Mouse (Mus musculus): ENCODE measurements at regions not wholly inside any gene's neighbourhood (a gene's known extent, or its start where the extent isn't known, plus 50 kb on each side); places are given as distances from the start of the nearest gene placed in this dataset.

DNA sequence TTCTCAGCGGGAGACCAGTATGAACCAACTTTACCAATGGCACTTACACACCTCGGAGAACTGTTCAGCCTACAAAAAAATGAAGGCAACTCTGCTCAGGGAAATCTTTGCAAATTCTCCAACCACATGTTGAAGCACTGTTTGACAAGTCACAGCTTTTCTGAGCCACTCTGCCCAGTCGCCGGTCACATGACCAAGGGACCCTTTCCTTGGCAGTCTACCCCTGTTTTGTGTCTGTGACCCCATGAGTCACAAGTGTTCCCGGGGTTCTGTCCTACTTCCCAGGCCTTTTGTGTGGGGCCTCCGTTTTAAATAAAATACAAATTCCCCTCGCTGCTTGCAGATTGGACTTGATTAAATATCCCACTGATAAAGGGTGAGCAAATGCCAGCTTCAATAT is 323.5 kb upstream of the Mgmt start:
- Histone ChIP-seq H3K27ac (no peak overlapping the region), H3K36me3 (no peaks in the 10 kb centered on the region), H3K4me1 (no peaks in the 10 kb centered on the region), H3K9me3 (no peaks in the 10 kb centered on the region), H3K27me3 (no peaks in the 10 kb centered on the region), H3K4me3 (no peak overlapping the region), H3K9ac (no peak overlapping the region), H3K4me2 (no peak overlapping the region)
- 42% methylated on average over 7 of the region's 7 CpGs for WGBS
- ATAC-seq (ENCODE audit: borderline replicate concordance, extremely low read depth, low FRiP score, low TSS enrichment): no peak

- H3K4me2 ChIP-seq: no peak overlapping the region
- no peak overlapping the region for H3K27ac ChIP-seq
- H3K27me3 ChIP-seq: peaks cover 47% of the 10 kb centered on the region
- no peak overlapping the region for H3K9ac ChIP-seq
- 46% methylated on average over 12 of the region's 12 CpGs for WGBS
- H3K36me3 ChIP-seq: no peaks in the 10 kb centered on the region
- no peaks in the 10 kb centered on the region; the same call in 1 of the 2 replicates for H3K4me1 ChIP-seq
- ATAC-seq (ENCODE audit: borderline replicate concordance, extremely low read depth, low FRiP score, low TSS enrichment): no peak
- no peaks in the 10 kb centered on the region for H3K9me3 ChIP-seq
- H3K4me3 ChIP-seq: no peak overlapping the region
Observed at GRCm38 (mm10) chr7:136581896-136582295, 312.5 kb upstream of the Mgmt start.

- Histone ChIP-seq H3K36me3 (no peaks in the 10 kb centered on the region), H3K27ac (no peak overlapping the region), H3K9me3 (no peaks in the 10 kb centered on the region), H3K27me3 (peaks cover 47% of the 10 kb centered on the region), H3K4me3 (no peak overlapping the region), H3K9ac (no peak overlapping the region), H3K4me1 (no peaks in the 10 kb centered on the region; the same call in 1 of the 2 replicates), H3K4me2 (no peak overlapping the region)
- ATAC-seq (ENCODE audit: borderline replicate concordance, extremely low read depth, low FRiP score, low TSS enrichment): no peak
- WGBS: 56% methylated on average over 17 of the region's 17 CpGs
Observed at GRCm38 (mm10) chr7:136584361-136584760, 310.1 kb upstream of the Mgmt start.

DNA sequence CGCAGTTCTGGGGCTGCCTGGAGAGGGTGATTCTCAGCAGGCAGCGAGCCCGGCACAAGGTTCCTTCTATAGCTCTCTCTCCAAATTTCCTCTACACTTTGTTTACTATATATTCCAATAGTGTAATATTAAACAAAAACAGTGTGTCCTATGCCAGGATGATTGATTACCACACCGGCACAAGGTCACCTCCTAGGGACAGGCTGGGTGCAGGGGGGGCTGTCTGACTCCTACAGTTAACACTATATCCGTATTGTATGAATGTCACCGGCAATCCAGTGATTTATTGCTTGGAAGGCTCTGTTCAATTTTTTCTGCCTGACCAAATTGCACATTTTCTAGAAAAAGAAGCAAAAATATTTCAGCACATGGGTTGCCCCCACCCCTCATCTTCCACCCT is 305.9 kb upstream of the Mgmt start:
- 57% methylated on average over 6 of the region's 6 CpGs for WGBS
- no peaks in the 10 kb centered on the region for H3K9me3 ChIP-seq
- H3K4me2 ChIP-seq: no peak overlapping the region
- no peak for ATAC-seq (ENCODE audit: borderline replicate concordance, extremely low read depth, low FRiP score, low TSS enrichment)
- H3K36me3 ChIP-seq: no peaks in the 10 kb centered on the region
- H3K27me3 ChIP-seq: peaks cover 24% of the 10 kb centered on the region
- H3K4me1 ChIP-seq: no peaks in the 10 kb centered on the region
- H3K9ac ChIP-seq: no peak overlapping the region
- H3K4me3 ChIP-seq: no peak overlapping the region
- H3K27ac ChIP-seq: no peak overlapping the region

DNA sequence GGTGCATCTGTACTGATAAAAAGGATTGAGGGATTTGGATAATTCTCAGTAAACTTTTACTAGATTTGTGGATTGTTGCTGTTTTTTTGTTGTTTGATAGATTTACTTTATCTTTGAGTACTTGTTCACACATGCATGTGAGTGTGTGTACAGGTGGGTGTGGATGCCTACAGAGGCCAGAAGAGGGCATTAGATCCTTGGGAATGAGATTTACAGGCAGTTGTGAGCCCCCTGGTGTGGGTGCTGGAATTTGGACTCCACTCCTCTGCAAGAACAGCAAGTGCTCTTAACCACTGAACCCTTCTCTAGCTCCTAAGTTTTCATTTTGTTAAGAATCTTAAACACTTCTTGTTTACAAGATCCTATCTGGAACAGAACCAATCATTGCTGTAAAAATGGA is 303.5 kb upstream of the Mgmt start:
- H3K27ac ChIP-seq: no peak overlapping the region
- peaks cover 5% of the 10 kb centered on the region; the same call in 1 of the 2 replicates for H3K27me3 ChIP-seq
- H3K4me3 ChIP-seq: no peak overlapping the region
- H3K4me2 ChIP-seq: no peak overlapping the region
- no peak for ATAC-seq (ENCODE audit: borderline replicate concordance, extremely low read depth, low FRiP score, low TSS enrichment)
- H3K4me1 ChIP-seq: no peaks in the 10 kb centered on the region
- no peak overlapping the region for H3K9ac ChIP-seq
- no peaks in the 10 kb centered on the region for H3K36me3 ChIP-seq
- H3K9me3 ChIP-seq: no peaks in the 10 kb centered on the region

DNA sequence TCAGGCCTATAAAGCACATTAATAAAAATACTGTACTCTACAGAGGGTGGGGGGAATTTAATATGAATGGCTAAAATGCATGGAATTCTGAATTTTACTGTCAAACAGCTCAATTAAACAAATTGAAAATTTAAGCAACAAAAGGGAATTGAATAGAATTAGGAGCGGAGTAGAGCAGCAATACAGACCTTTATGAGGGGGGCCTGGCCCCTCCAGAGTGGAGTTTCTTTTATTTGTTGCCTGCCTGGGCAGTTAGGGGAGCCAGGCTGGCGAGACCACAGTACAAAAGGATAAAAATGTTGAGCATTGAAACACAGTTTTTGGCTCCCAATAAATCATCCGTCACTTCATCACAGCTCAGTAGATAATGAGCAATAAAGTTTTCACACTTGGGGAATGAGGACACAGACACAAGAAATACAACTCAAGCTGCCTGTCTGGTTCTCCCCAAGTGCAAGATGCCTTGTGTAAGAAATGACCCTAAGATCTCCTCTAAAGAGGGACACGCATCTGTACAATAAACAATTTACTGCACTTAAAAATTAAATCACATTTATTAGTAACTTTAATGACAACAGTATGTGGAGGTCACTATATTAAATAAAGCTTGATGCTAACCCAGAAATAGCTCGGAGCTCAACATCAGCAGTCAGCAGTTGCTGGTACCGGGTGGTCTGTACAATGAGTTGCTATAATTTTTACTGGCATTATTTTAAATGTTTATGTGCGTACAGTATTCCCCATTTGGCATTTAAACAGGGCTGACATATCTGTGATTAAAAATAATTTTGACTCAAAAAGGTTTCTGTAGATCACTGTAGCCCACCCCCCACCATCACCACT is 286.9 kb upstream of the Mgmt start:
- Histone ChIP-seq H3K9ac (no peak overlapping the region), H3K36me3 (no peaks in the 10 kb centered on the region), H3K4me2 (no peak overlapping the region), H3K27me3 (no peaks in the 10 kb centered on the region), H3K4me1 (no peaks in the 10 kb centered on the region), H3K9me3 (no peaks in the 10 kb centered on the region), H3K4me3 (no peak overlapping the region), H3K27ac (no peak overlapping the region)
- WGBS: 59% methylated on average over 7 of the region's 7 CpGs
- ATAC-seq (ENCODE audit: borderline replicate concordance, extremely low read depth, low FRiP score, low TSS enrichment): no peak

DNA sequence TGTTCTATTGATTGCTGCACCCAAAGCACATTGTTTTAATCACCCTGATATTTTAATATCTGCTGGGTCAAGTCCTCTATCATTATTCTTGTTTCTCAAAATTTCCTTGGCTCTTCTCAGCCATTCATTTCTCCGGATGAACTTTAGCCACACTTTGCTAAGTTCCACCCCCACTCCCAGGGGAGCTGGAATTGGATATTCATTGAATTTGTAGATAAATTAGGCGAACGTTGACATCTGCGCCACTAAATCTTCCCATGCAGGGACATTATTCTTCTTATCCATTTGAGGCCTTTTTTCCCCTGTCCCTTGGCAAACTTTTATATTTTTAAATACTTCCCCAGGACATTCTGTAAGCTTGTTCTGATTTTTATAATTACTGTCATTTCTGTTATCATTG is 280.9 kb upstream of the Mgmt start:
- H3K4me2 ChIP-seq: no peak overlapping the region
- 69% methylated on average over 4 of the region's 4 CpGs for WGBS
- H3K9me3 ChIP-seq: no peaks in the 10 kb centered on the region
- no peaks in the 10 kb centered on the region for H3K4me1 ChIP-seq
- no peak overlapping the region for H3K27ac ChIP-seq
- H3K4me3 ChIP-seq: no peak overlapping the region
- no peaks in the 10 kb centered on the region for H3K27me3 ChIP-seq
- no peak overlapping the region for H3K9ac ChIP-seq
- ATAC-seq (ENCODE audit: borderline replicate concordance, extremely low read depth, low FRiP score, low TSS enrichment): no peak
- no peaks in the 10 kb centered on the region for H3K36me3 ChIP-seq

- H3K4me3 ChIP-seq: no peak overlapping the region
- no peak for ATAC-seq (ENCODE audit: borderline replicate concordance, extremely low read depth, low FRiP score, low TSS enrichment)
- H3K27ac ChIP-seq: no peak overlapping the region
- H3K27me3 ChIP-seq: no peaks in the 10 kb centered on the region
- H3K36me3 ChIP-seq: no peaks in the 10 kb centered on the region
- no peaks in the 10 kb centered on the region for H3K4me1 ChIP-seq
- no peaks in the 10 kb centered on the region for H3K9me3 ChIP-seq
- H3K4me2 ChIP-seq: no peak overlapping the region
- H3K9ac ChIP-seq: no peak overlapping the region
- WGBS: 43% methylated on average over 4 of the region's 4 CpGs
Observed at GRCm38 (mm10) chr7:136624496-136624895, 269.9 kb upstream of the Mgmt start.

DNA sequence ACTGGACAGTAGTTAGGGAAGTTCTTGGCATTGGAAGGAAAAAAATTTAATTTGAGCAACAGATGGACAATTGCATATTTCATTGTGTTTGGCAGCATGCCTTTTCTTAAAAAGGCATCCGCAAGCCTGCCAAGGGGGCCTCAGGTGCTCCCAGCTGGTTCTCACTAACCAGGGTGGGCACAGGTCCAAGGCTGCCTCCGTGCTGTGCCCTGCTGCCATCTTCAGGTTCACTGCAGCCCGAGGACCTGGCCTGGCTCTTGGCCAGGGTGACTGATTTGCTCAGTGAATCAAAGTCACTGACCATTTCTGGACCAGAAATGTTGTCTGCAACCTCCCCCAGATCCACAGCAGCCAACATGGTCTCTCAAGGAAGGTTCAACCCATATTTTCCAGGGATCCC is 263.3 kb upstream of the Mgmt start:
- H3K4me2 ChIP-seq: no peak overlapping the region
- no peaks in the 10 kb centered on the region for H3K9me3 ChIP-seq
- H3K27me3 ChIP-seq: no peaks in the 10 kb centered on the region
- 45% methylated on average over 3 of the region's 3 CpGs for WGBS
- ATAC-seq (ENCODE audit: borderline replicate concordance, extremely low read depth, low FRiP score, low TSS enrichment): no peak
- H3K27ac ChIP-seq: no peak overlapping the region
- no peak overlapping the region for H3K9ac ChIP-seq
- H3K36me3 ChIP-seq: no peaks in the 10 kb centered on the region
- no peaks in the 10 kb centered on the region for H3K4me1 ChIP-seq
- H3K4me3 ChIP-seq: no peak overlapping the region

DNA sequence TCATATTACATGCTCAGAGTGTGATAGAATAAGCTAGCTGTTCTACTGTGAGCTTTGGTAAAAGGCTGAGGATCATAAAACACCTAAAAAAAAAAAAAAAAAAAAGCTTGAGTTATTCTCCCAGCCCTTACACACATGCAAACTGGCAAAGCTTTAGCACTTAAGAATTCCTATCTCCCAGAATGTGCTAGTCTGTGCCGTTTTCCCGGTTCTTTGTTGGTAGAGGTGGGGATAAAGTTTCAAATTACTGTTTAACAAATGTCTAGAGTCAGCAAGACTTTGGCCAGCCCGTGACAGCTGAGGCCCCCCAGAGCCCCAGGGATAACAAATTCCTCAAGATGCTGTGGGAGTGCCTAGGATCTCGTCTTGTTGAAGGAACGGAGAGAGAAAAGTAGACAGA is 254.3 kb upstream of the Mgmt start:
- Histone ChIP-seq H3K36me3 (no peaks in the 10 kb centered on the region), H3K9ac (no peak overlapping the region), H3K4me2 (no peak overlapping the region), H3K9me3 (no peaks in the 10 kb centered on the region), H3K27ac (no peak overlapping the region), H3K27me3 (no peaks in the 10 kb centered on the region), H3K4me3 (no peak overlapping the region), H3K4me1 (no peaks in the 10 kb centered on the region)
- WGBS: 8% methylated on average over 5 of the region's 5 CpGs
- no peak for ATAC-seq (ENCODE audit: borderline replicate concordance, extremely low read depth, low FRiP score, low TSS enrichment)

GRCm38 (mm10) chr7:136640771-136641170 is 253.6 kb upstream of the Mgmt start:
- 75% methylated on average over 7 of the region's 7 CpGs for WGBS
- H3K4me3 ChIP-seq: no peak overlapping the region

DNA sequence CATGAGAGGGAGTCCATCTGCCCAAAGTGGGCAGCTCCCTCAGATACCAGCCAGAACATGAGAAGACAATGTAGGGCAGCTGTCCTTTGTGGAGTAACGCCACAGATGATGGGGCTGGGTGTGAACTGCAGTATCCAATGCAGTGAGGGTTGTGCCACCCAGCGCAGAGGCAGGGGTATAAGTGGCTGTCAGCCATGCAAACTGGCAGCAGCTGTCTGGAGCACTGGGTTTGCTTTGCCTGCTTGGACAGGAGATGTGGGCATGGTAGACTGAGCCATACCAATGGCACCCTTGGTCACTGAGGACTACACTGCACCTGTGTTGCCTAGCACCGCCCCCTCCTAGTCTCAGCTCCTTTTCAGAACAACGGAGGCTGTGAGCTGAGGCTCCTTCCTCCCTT is 244.6 kb upstream of the Mgmt start:
- Histone ChIP-seq H3K9me3 (no peaks in the 10 kb centered on the region), H3K36me3 (no peaks in the 10 kb centered on the region), H3K4me2 (no peak overlapping the region), H3K27me3 (no peaks in the 10 kb centered on the region), H3K9ac (no peak overlapping the region), H3K4me3 (no peak overlapping the region), H3K4me1 (no peaks in the 10 kb centered on the region), H3K27ac (no peak overlapping the region)
- ATAC-seq (ENCODE audit: borderline replicate concordance, extremely low read depth, low FRiP score, low TSS enrichment): no peak
- WGBS: 82% methylated on average over 4 of the region's 4 CpGs

More at GRCm38 (mm10) chr7:136640771-136641170, 253.6 kb upstream of the Mgmt start:
- Histone ChIP-seq H3K4me2 (no peak overlapping the region), H3K27me3 (no peaks in the 10 kb centered on the region), H3K9ac (no peak overlapping the region), H3K27ac (no peak overlapping the region), H3K4me1 (no peaks in the 10 kb centered on the region), H3K36me3 (no peaks in the 10 kb centered on the region), H3K9me3 (no peaks in the 10 kb centered on the region)
- no peak for ATAC-seq (ENCODE audit: borderline replicate concordance, extremely low read depth, low FRiP score, low TSS enrichment)

DNA sequence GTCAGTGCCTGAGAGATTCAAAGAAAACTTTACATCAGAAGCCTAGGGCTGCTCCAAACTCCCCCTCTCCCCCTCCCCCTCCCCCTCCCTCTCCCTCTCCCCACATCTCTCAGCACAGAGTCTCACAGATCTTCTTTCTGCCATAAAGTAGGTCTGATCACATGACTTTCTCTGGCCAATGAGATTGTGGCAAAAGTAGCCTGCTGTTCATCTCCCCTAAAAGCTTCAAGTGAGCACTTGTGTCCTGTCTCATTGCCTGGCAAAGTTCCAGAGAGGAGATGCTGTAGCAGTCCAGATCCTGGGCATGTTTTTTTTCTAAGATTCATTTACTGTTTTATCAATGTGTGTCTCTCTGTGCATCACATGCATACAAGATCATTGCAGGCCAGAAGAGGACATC is 234.5 kb upstream of the Mgmt start:
- Histone ChIP-seq H3K4me3 (no peak overlapping the region), H3K9me3 (no peaks in the 10 kb centered on the region), H3K9ac (no peak overlapping the region), H3K36me3 (no peaks in the 10 kb centered on the region), H3K4me2 (no peak overlapping the region), H3K4me1 (peaks cover 4% of the 10 kb centered on the region; the same call in 1 of the 2 replicates), H3K27me3 (no peaks in the 10 kb centered on the region), H3K27ac (no peak overlapping the region)
- ATAC-seq (ENCODE audit: borderline replicate concordance, extremely low read depth, low FRiP score, low TSS enrichment): no peak
